Mouse (Mus musculus) embryo, embryonic 11 days (tissue): ENCODE results near the gene Hal.
A peak's percentile ranks its signal among the peaks of the same experiment; 100 is the strongest.

ENCODE experiments used
- DNase-seq: peaks from one replicate; pipeline ENCODE4 v3.0.0-alpha.2; 2015

Hal gene

GRCm38 (mm10) chr10:93488066-93488827, at the start of gene Hal:
Gene Hal, plus strand, starts transcription at chr10:93488768.
- no peak for DNase-seq

- DNase-seq = no peak
Measured at GRCm38 (mm10) chr10:93441501-93441900, 47.1 kb upstream of the Hal start.

- DNase-seq = no peak
Measured at GRCm38 (mm10) chr10:93442183-93442582, 46.4 kb upstream of the Hal start.

GRCm38 (mm10) chr10:93444407-93444806, 44.2 kb upstream of the Hal start:
- no peak for DNase-seq

- DNase-seq = no peak
Measured at GRCm38 (mm10) chr10:93447398-93447797, 41.2 kb upstream of the Hal start.

- DNase-seq = no peak
Measured at GRCm38 (mm10) chr10:93454652-93455014, 33.9 kb upstream of the Hal start.

- DNase-seq = no peak
Measured at GRCm38 (mm10) chr10:93460106-93460505, 28.5 kb upstream of the Hal start.

GRCm38 (mm10) chr10:93462692-93463382, 25.7 kb upstream of the Hal start:
- no peak for DNase-seq

- no peak for DNase-seq
Measured at GRCm38 (mm10) chr10:93463611-93464010, 25.0 kb upstream of the Hal start.

GRCm38 (mm10) chr10:93467259-93467658, 21.3 kb upstream of the Hal start:
- no peak for DNase-seq

GRCm38 (mm10) chr10:93467791-93468190, 20.8 kb upstream of the Hal start:
- DNase-seq = no peak

GRCm38 (mm10) chr10:93471415-93471814, 17.2 kb upstream of the Hal start:
- DNase-seq = peak; percentile 85

- no peak for DNase-seq
Measured at GRCm38 (mm10) chr10:93484511-93484910, 4.1 kb upstream of the Hal start.

GRCm38 (mm10) chr10:93485055-93485691, 3.4 kb upstream of the Hal start:
- peak; percentile 47 for DNase-seq

- DNase-seq = peak; percentile 69
Measured at GRCm38 (mm10) chr10:93486622-93487021, 1.9 kb upstream of the Hal start.

- DNase-seq = no peak
Measured at GRCm38 (mm10) chr10:93488828-93489226, 259 bp downstream of the Hal start.

GRCm38 (mm10) chr10:93490451-93490850, 1.9 kb downstream of the Hal start:
- DNase-seq = no peak

GRCm38 (mm10) chr10:93500864-93501263, 12.3 kb downstream of the Hal start:
- peak; percentile 45 for DNase-seq

GRCm38 (mm10) chr10:93501346-93501745, 12.8 kb downstream of the Hal start:
- no peak for DNase-seq

GRCm38 (mm10) chr10:93508383-93508970, 19.9 kb downstream of the Hal start:
- DNase-seq = no peak

- no peak for DNase-seq
Measured at GRCm38 (mm10) chr10:93509532-93510153, 21.1 kb downstream of the Hal start.

GRCm38 (mm10) chr10:93515419-93515818, 26.9 kb downstream of the Hal start:
- no peak for DNase-seq

GRCm38 (mm10) chr10:93515927-93516326, 27.4 kb downstream of the Hal start:
- DNase-seq = no peak
